Mouse (Mus musculus): ENCODE measurements at regions not wholly inside any gene's neighbourhood (a gene's known extent, or its start where the extent isn't known, plus 50 kb on each side); places are given as distances from the start of the nearest gene placed in this dataset.

GRCm38 (mm10) chr16:93446206-93446605 lies 157.7 kb downstream of the Setd4 start:
- Histone ChIP-seq H3K9ac (ENCODE audit: low read depth, poor library complexity, severe bottlenecking) (no peak overlapping the region), H3K4me3 (ENCODE audit: low read depth, low read length) (no peak overlapping the region), H3K4me1 (ENCODE audit: control insufficient read depth, insufficient read depth, low read length) (no peaks in the 10 kb centered on the region), H3K36me3 (ENCODE audit: control insufficient read depth, insufficient read depth, low read length, poor library complexity, severe bottlenecking) (no peaks in the 10 kb centered on the region), H3K9me3 (replicated peaks; ENCODE audit: control insufficient read depth, insufficient read depth, low read length, poor library complexity, severe bottlenecking) (no peaks in the 10 kb centered on the region), H3K27ac (ENCODE audit: insufficient read depth, low read length) (no peak overlapping the region), H3K27me3 (ENCODE audit: control insufficient read depth, insufficient read depth, low read length, poor library complexity, severe bottlenecking) (no peaks in the 10 kb centered on the region)
- TF ChIP-seq CTCF (IDR thresholded peaks at IDR 0.05; ENCODE audit: low read depth, low read length) (no peak), EP300 (IDR thresholded peaks at IDR 0.05; ENCODE audit: insufficient read depth, low read depth, low read length) (no peak), POLR2A (IDR thresholded peaks at IDR 0.05; ENCODE audit: insufficient read depth, low read length) (no peak)

- H3K27ac ChIP-seq (ENCODE audit: insufficient read depth, low read length): no peak overlapping the region
- no peak overlapping the region for H3K4me3 ChIP-seq (ENCODE audit: low read depth, low read length)
- no peaks in the 10 kb centered on the region for H3K9me3 ChIP-seq (replicated peaks; ENCODE audit: control insufficient read depth, insufficient read depth, low read length, poor library complexity, severe bottlenecking)
- no peaks in the 10 kb centered on the region for H3K27me3 ChIP-seq (ENCODE audit: control insufficient read depth, insufficient read depth, low read length, poor library complexity, severe bottlenecking)
- no peaks in the 10 kb centered on the region for H3K36me3 ChIP-seq (ENCODE audit: control insufficient read depth, insufficient read depth, low read length, poor library complexity, severe bottlenecking)
- no peak for TF ChIP-seq POLR2A (IDR thresholded peaks at IDR 0.05; ENCODE audit: insufficient read depth, low read length)
- no peak for TF ChIP-seq CTCF (IDR thresholded peaks at IDR 0.05; ENCODE audit: low read depth, low read length)
- TF ChIP-seq EP300 (IDR thresholded peaks at IDR 0.05; ENCODE audit: insufficient read depth, low read depth, low read length): no peak
- no peak overlapping the region for H3K9ac ChIP-seq (ENCODE audit: low read depth, poor library complexity, severe bottlenecking)
- H3K4me1 ChIP-seq (ENCODE audit: control insufficient read depth, insufficient read depth, low read length): no peaks in the 10 kb centered on the region
Observed at GRCm38 (mm10) chr16:93442837-93443236, 161.0 kb downstream of the Setd4 start.

GRCm38 (mm10) chr16:93437608-93438425 lies 166.0 kb downstream of the Setd4 start:
- no peaks in the 10 kb centered on the region for H3K27me3 ChIP-seq (ENCODE audit: control insufficient read depth, insufficient read depth, low read length, poor library complexity, severe bottlenecking)
- no peaks in the 10 kb centered on the region for H3K36me3 ChIP-seq (ENCODE audit: control insufficient read depth, insufficient read depth, low read length, poor library complexity, severe bottlenecking)
- TF ChIP-seq EP300 (IDR thresholded peaks at IDR 0.05; ENCODE audit: insufficient read depth, low read depth, low read length) (no peak), CTCF (IDR thresholded peaks at IDR 0.05; ENCODE audit: low read depth, low read length) (no peak), POLR2A (IDR thresholded peaks at IDR 0.05; ENCODE audit: insufficient read depth, low read length) (no peak)
- no peak overlapping the region for H3K27ac ChIP-seq (ENCODE audit: insufficient read depth, low read length)
- H3K9me3 ChIP-seq (replicated peaks; ENCODE audit: control insufficient read depth, insufficient read depth, low read length, poor library complexity, severe bottlenecking): no peaks in the 10 kb centered on the region
- no peak overlapping the region for H3K9ac ChIP-seq (ENCODE audit: low read depth, poor library complexity, severe bottlenecking)
- no peaks in the 10 kb centered on the region for H3K4me1 ChIP-seq (ENCODE audit: control insufficient read depth, insufficient read depth, low read length)
- H3K4me3 ChIP-seq (ENCODE audit: low read depth, low read length): no peak overlapping the region

- no peaks in the 10 kb centered on the region for H3K9me3 ChIP-seq (replicated peaks; ENCODE audit: control insufficient read depth, insufficient read depth, low read length, poor library complexity, severe bottlenecking)
- no peak overlapping the region for H3K4me3 ChIP-seq (ENCODE audit: low read depth, low read length)
- no peaks in the 10 kb centered on the region for H3K27me3 ChIP-seq (ENCODE audit: control insufficient read depth, insufficient read depth, low read length, poor library complexity, severe bottlenecking)
Observed at GRCm38 (mm10) chr16:93436732-93437131, 167.1 kb downstream of the Setd4 start.

GRCm38 (mm10) chr16:93431316-93431715 lies 172.5 kb downstream of the Setd4 start:
- H3K4me3 ChIP-seq (ENCODE audit: low read depth, low read length): no peak overlapping the region
- no peaks in the 10 kb centered on the region for H3K4me1 ChIP-seq (ENCODE audit: control insufficient read depth, insufficient read depth, low read length)
- H3K27me3 ChIP-seq (ENCODE audit: control insufficient read depth, insufficient read depth, low read length, poor library complexity, severe bottlenecking): no peaks in the 10 kb centered on the region
- H3K36me3 ChIP-seq (ENCODE audit: control insufficient read depth, insufficient read depth, low read length, poor library complexity, severe bottlenecking): no peaks in the 10 kb centered on the region
- H3K9me3 ChIP-seq (replicated peaks; ENCODE audit: control insufficient read depth, insufficient read depth, low read length, poor library complexity, severe bottlenecking): no peaks in the 10 kb centered on the region
- TF ChIP-seq POLR2A (IDR thresholded peaks at IDR 0.05; ENCODE audit: insufficient read depth, low read length) (no peak), EP300 (IDR thresholded peaks at IDR 0.05; ENCODE audit: insufficient read depth, low read depth, low read length) (no peak), CTCF (IDR thresholded peaks at IDR 0.05; ENCODE audit: low read depth, low read length) (no peak)
- no peak overlapping the region for H3K27ac ChIP-seq (ENCODE audit: insufficient read depth, low read length)
- no peak overlapping the region for H3K9ac ChIP-seq (ENCODE audit: low read depth, poor library complexity, severe bottlenecking)

More at GRCm38 (mm10) chr16:93436732-93437131, 167.1 kb downstream of the Setd4 start:
- no peaks in the 10 kb centered on the region for H3K4me1 ChIP-seq (ENCODE audit: control insufficient read depth, insufficient read depth, low read length)
- TF ChIP-seq POLR2A (IDR thresholded peaks at IDR 0.05; ENCODE audit: insufficient read depth, low read length) (no peak), EP300 (IDR thresholded peaks at IDR 0.05; ENCODE audit: insufficient read depth, low read depth, low read length) (no peak), CTCF (IDR thresholded peaks at IDR 0.05; ENCODE audit: low read depth, low read length) (no peak)
- H3K36me3 ChIP-seq (ENCODE audit: control insufficient read depth, insufficient read depth, low read length, poor library complexity, severe bottlenecking): no peaks in the 10 kb centered on the region
- no peak overlapping the region for H3K27ac ChIP-seq (ENCODE audit: insufficient read depth, low read length)
- H3K9ac ChIP-seq (ENCODE audit: low read depth, poor library complexity, severe bottlenecking): no peak overlapping the region

GRCm38 (mm10) chr16:93429324-93429781 lies 174.5 kb downstream of the Setd4 start:
- Histone ChIP-seq H3K4me1 (ENCODE audit: control insufficient read depth, insufficient read depth, low read length) (no peaks in the 10 kb centered on the region), H3K36me3 (ENCODE audit: control insufficient read depth, insufficient read depth, low read length, poor library complexity, severe bottlenecking) (no peaks in the 10 kb centered on the region), H3K9ac (ENCODE audit: low read depth, poor library complexity, severe bottlenecking) (no peak overlapping the region), H3K9me3 (replicated peaks; ENCODE audit: control insufficient read depth, insufficient read depth, low read length, poor library complexity, severe bottlenecking) (no peaks in the 10 kb centered on the region), H3K27me3 (ENCODE audit: control insufficient read depth, insufficient read depth, low read length, poor library complexity, severe bottlenecking) (no peaks in the 10 kb centered on the region), H3K27ac (ENCODE audit: insufficient read depth, low read length) (no peak overlapping the region), H3K4me3 (ENCODE audit: low read depth, low read length) (no peak overlapping the region)
- TF ChIP-seq POLR2A (IDR thresholded peaks at IDR 0.05; ENCODE audit: insufficient read depth, low read length) (no peak), CTCF (IDR thresholded peaks at IDR 0.05; ENCODE audit: low read depth, low read length) (no peak), EP300 (IDR thresholded peaks at IDR 0.05; ENCODE audit: insufficient read depth, low read depth, low read length) (no peak)
